Mouse (Mus musculus) embryonic facial prominence, embryonic 15.5 days (tissue): ENCODE data around the gene Mlh3. TPM values are rescaled to one million over a fixed set of nuclear protein-coding genes. Genes with fewer than 3 reads are reported as not detected.
A peak's percentile ranks its signal among the peaks of the same experiment; 100 is the strongest.
"Not testable (repeated sequence)": the region's sequence is repeated elsewhere in the genome, so short reads cannot be mapped to it uniquely, and the experiment has no call there.

Experiments
- ATAC-seq: fragments of 200-750 bp; cut with Nextera tagmentation; 2 replicates; pipeline ENCODE4 v1.8.0; 2017; ENCODE audit warnings: low read depth, moderate TSS enrichment; ENCODE audit not compliant: insufficient number of reproducible peaks, low FRiP score, low TSS enrichment
- H3K27ac ChIP-seq: fragments of 300-500 bp; sonication (generic); replicated peaks from 2 replicates; pipeline ENCODE4 v1.5.1; 2015; ENCODE audit warnings: mild to moderate bottlenecking, inconsistent platforms
- H3K27me3 ChIP-seq: fragments of 300-500 bp; sonication (generic); 2 replicates; pipeline ENCODE4 v1.6.1; 2015; ENCODE audit warnings: inconsistent platforms
- H3K36me3 ChIP-seq: fragments of 300-500 bp; sonication (generic); 2 replicates; pipeline ENCODE4 v1.6.1; 2015; ENCODE audit warnings: mild to moderate bottlenecking, inconsistent platforms
- H3K4me1 ChIP-seq: fragments of 300-500 bp; sonication (generic); 2 replicates; pipeline ENCODE4 v1.6.1; 2015; ENCODE audit warnings: inconsistent platforms
- H3K4me2 ChIP-seq: fragments of 300-500 bp; sonication (generic); replicated peaks from 2 replicates; pipeline ENCODE4 v1.6.1; 2015; ENCODE audit warnings: mild to moderate bottlenecking, inconsistent platforms
- H3K4me3 ChIP-seq: fragments of 300-500 bp; sonication (generic); replicated peaks from 2 replicates; pipeline ENCODE4 v1.5.1; 2015; ENCODE audit warnings: mild to moderate bottlenecking, inconsistent platforms
- H3K9ac ChIP-seq: fragments of 300-500 bp; sonication (generic); 2 replicates; pipeline ENCODE4 v1.6.1; 2015; ENCODE audit warnings: inconsistent platforms
- H3K9me3 ChIP-seq: fragments of 300-500 bp; sonication (generic); replicated peaks from 2 replicates; pipeline ENCODE4 v1.6.1; 2016; ENCODE audit warnings: inconsistent platforms
- WGBS: fragments of 180-500 bp; shearing (Covaris S2); methylation state at CpG from one replicate; pipeline ENCODE4 v1.1.7; 2015; 5-methylcytosine and 5-hydroxymethylcytosine counted together
- polyA plus RNA-seq: library from polyadenylated mRNA; unstranded; fragments of >200 nt; fragmentation: Nextera tagmentation; extraction: Ambion mirVana; gene quantifications from 2 replicates; pipeline ENCODE4 v1.2.1, GENCODE M21; 2015

Gene Mlh3
- polyA plus RNA-seq, 1 experiment from 2014 or later: 8.4 TPM

DNA sequence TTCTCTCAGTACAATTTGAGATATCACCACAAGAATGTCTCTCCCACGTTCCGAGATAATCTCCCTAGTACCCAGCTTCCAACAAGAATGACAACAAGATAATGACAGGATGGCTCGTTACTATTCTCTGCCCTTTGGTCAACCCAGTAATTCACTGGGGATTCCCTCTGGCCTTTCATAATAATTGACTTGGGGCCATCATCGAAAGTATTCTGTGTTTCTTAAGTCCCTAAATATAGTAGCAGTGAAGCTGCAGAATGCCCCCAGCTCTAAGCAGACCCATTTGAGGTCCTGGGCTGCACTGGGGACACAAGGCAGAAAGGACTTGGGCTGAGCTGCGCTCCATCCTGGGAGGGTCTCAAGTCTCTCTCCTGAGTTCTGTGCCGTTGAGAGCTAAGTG, 21.9 kb upstream of the Mlh3 start:
- Histone ChIP-seq H3K36me3 (no peaks in the 10 kb centered on the region), H3K4me2 (no peak overlapping the region), H3K27ac (no peak overlapping the region), H3K4me3 (no peak overlapping the region), H3K9me3 (no peaks in the 10 kb centered on the region), H3K9ac (no peak overlapping the region), H3K4me1 (peaks cover 43% of the 10 kb centered on the region), H3K27me3 (0 out of 2 replicates have a peak, but pooled peaks cover 3% of the 10 kb centered on the region)
- 62% methylated on average over 6 of the region's 6 CpGs for WGBS
- ATAC-seq: no peak

DNA sequence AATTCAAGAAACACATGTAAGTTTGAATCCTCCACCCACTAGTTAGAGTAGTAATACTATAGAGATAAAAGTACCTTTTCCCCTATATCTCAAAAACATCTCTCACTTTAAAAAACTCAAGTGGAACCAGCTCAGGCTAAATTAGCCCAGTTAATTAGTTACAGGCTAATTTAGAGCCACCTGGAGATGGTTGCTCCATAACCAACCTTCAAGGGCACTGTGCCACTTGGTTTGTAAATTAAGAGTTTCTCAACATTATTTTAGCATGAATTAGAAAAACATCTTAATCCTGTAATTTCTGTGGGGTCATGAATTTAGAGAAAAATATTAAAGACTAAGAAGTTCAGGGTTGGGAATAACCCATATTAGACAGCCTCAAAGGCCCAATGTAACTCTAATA, 21.1 kb upstream of the Mlh3 start:
- H3K27ac ChIP-seq: no peak overlapping the region
- H3K4me1 ChIP-seq: peaks cover 36% of the 10 kb centered on the region
- H3K36me3 ChIP-seq: no peaks in the 10 kb centered on the region

DNA sequence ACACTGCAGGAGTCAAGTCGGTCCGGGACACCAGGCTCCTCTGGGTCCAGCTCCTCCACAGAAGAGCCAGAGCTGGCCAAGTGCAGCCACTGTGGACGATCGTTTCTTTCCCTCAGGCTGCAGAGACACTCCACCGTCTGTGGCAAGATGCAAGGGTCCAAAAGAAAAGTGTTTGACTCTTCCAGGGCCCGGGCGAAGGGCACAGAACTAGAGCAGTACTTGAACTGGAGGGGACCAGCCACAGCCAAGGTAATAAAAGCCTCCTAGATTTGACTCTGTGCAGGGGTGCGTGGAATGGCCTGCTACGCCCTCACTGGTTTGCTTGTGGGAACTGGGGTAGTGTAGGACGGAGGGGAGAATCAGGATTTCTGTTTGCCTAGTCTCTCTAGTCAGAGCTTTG, 20.2 kb upstream of the Mlh3 start:
- H3K4me1 ChIP-seq: peaks cover 32% of the 10 kb centered on the region
- H3K36me3 ChIP-seq: no peaks in the 10 kb centered on the region
- H3K9ac ChIP-seq: no peak overlapping the region
- 85% methylated on average over 10 of the region's 10 CpGs for WGBS
- H3K27ac ChIP-seq: no peak overlapping the region
- no peak overlapping the region for H3K4me3 ChIP-seq
- H3K27me3 ChIP-seq: 0 out of 2 replicates have a peak, but pooled peaks cover 3% of the 10 kb centered on the region
- H3K9me3 ChIP-seq: no peaks in the 10 kb centered on the region
- ATAC-seq: no peak
- no peak overlapping the region for H3K4me2 ChIP-seq

More for the DNA sequence above, 21.1 kb upstream of the Mlh3 start:
- no peak overlapping the region for H3K4me3 ChIP-seq
- H3K4me2 ChIP-seq: no peak overlapping the region
- no peak for ATAC-seq
- no peaks in the 10 kb centered on the region for H3K9me3 ChIP-seq
- 0 out of 2 replicates have a peak, but pooled peaks cover 3% of the 10 kb centered on the region for H3K27me3 ChIP-seq
- H3K9ac ChIP-seq: no peak overlapping the region

- H3K9me3 ChIP-seq: no peaks in the 10 kb centered on the region
- peak; percentile 39; the same call in 1 of the 2 replicates for ATAC-seq
- H3K36me3 ChIP-seq: no peaks in the 10 kb centered on the region
- H3K4me1 ChIP-seq: peaks cover 32% of the 10 kb centered on the region
- peak overlapping the region; percentile 51 for H3K4me3 ChIP-seq
- no peak overlapping the region for H3K9ac ChIP-seq
- WGBS: 43% methylated on average over 24 of the region's 24 CpGs
- H3K27ac ChIP-seq: peak overlapping the region; percentile 56
- 0 out of 2 replicates have a peak, but pooled peaks cover 3% of the 10 kb centered on the region for H3K27me3 ChIP-seq
- peak overlapping the region; percentile 78 for H3K4me2 ChIP-seq
Observed at GRCm38 (mm10) chr12:85289157-85290000, 19.0 kb upstream of the Mlh3 start.

DNA sequence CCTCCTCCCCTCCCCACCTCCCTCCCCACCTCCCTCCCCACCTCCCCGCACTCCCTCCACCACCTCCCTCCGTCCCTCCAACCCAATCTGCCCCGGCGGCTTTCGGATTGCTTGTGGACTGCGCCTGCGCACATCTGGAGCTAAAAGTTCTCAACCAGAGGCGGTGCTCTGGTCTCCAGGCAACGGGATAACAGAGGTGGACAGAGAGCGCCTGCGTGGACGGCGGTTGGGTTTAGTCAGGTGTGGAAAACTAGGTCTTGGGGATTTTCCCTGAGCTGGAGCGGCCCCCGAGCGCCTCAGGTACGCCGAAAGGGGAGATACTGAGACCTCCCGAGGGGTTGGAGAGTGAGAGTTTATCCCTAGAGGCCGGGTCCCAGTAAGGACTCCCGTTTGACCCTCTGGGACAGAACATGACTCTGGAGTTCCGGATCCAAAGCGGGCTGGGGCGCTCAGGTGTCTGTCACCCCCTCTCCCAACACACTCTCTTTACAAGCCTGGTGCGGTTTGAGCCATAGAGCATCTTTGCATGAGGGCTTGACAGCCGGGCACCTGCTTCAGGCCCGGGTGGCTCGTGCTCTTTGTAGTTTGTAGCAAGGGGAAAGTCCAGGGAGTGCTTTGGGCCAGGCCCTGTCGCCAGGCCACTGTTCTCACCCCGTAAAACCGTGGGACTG, 18.2 kb upstream of the Mlh3 start, which contains the start of gene Zc2hc1c:
Gene Zc2hc1c (plus strand): TSS at position 106 of the 671 bp plus-strand sequence.
- ATAC-seq: peak; percentile 88
- H3K4me2 ChIP-seq: peak within 1 kb of the TSS; percentile 78
- 0 out of 2 replicates have a peak, but pooled peaks cover 3% of the 10 kb centered on the region for H3K27me3 ChIP-seq
- peak within 1 kb of the TSS; percentile 35; the same call in 1 of the 2 replicates for H3K9ac ChIP-seq
- peaks cover 32% of the 10 kb centered on the region for H3K4me1 ChIP-seq
- H3K4me3 ChIP-seq: peak within 1 kb of the TSS; percentile 51
- peak within 1 kb of the TSS; percentile 65 for H3K27ac ChIP-seq
- H3K36me3 ChIP-seq: no peaks in the 10 kb centered on the region
- H3K9me3 ChIP-seq: no peaks in the 10 kb centered on the region
- 3% methylated on average over 31 of the region's 31 CpGs for WGBS

DNA sequence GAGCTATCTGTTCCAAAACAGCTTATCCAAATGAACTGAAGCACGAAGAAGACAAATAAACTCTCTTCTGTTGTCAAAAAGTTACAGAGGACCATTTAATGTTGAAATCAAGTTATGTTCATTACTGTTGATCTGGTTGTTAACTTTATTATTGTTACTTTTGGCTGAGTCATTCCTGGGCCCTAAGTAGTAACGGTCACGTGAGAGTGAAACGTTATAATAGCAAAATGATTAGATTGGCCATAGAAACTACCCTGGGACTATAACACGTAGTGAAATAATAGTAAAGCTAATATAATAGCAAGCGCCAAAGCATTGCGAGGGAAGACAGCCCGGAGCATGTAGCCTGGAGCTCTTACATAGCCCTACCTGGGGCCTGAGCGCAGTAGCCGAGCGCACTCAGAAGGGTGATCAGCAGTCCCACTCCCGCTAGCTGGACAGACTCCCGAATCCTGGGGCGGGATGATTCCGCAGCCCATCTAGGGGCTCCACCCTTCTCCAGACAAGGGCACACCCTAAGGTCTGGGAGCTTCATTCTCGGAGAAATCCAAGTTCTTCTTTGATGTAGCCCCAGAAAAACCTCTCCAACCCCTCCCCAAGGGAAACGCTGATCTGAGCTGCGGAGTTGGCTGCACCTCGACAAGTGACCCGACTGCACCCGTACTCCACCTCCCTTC, 17.5 kb upstream of the Mlh3 start, which contains the start of gene Acyp1:
Gene Acyp1 (minus strand): TSS at position 630 of the 677 bp plus-strand sequence.
- Histone ChIP-seq H3K27me3 (0 out of 2 replicates have a peak, but pooled peaks cover 3% of the 10 kb centered on the region), H3K4me1 (peaks cover 32% of the 10 kb centered on the region), H3K27ac (peak within 1 kb of the TSS; percentile 65), H3K4me2 (peak within 1 kb of the TSS; percentile 78), H3K4me3 (peak within 1 kb of the TSS; percentile 51), H3K9ac (peak within 1 kb of the TSS; percentile 35; the same call in 1 of the 2 replicates), H3K9me3 (no peaks in the 10 kb centered on the region), H3K36me3 (no peaks in the 10 kb centered on the region)
- 7% methylated on average over 21 of the region's 21 CpGs for WGBS
- ATAC-seq: peak; percentile 61

DNA sequence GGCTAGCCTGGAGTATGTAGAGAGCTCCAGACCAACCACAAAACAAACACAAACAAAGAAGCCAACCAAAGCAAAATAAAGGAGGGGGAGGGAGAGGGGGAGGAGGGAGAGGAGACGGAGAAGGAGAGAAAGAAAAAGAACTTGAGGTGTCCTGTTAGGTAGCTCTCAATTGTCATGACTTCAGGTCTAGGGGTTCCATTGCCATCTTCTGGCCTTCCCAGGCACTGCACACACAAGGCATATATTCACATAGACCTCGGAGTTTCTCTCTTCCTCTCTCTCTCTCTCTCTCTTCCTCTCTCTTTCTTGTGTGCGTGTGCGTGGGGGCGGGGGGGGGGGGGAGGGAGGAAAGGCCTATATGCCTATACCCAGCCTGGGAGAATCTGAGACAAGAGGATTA, 16.5 kb upstream of the Mlh3 start:
- 0 out of 2 replicates have a peak, but pooled peaks cover 3% of the 10 kb centered on the region for H3K27me3 ChIP-seq
- ATAC-seq: no peak
- H3K27ac ChIP-seq: no peak overlapping the region
- 28% methylated on average over 2 of the region's 5 CpGs for WGBS
- no peaks in the 10 kb centered on the region for H3K9me3 ChIP-seq
- no peak overlapping the region for H3K4me3 ChIP-seq
- H3K4me2 ChIP-seq: no peak overlapping the region
- H3K36me3 ChIP-seq: no peaks in the 10 kb centered on the region
- no peak overlapping the region for H3K9ac ChIP-seq
- H3K4me1 ChIP-seq: peaks cover 32% of the 10 kb centered on the region

DNA sequence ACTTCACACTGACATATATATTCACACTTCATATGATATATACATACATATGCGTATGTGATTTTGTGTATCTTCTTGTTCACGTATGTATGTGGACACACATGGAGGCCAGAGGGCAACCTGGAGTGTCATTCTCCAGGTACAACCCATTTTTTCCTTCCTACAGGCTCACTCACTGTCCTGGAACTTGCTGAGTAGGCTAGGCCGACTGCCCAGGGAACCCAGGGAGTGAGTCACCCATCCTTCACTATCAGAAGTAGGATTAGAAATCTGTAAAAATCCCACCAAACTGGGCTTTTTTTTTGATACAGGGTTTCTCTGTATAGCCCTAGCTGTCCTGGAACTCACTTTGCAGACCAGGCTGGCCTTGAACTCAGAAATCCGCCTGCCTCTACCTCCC, 14.6 kb upstream of the Mlh3 start:
- no peak for ATAC-seq
- peaks cover 24% of the 10 kb centered on the region for H3K4me1 ChIP-seq
- no peak overlapping the region for H3K4me3 ChIP-seq
- no peak overlapping the region for H3K4me2 ChIP-seq
- no peaks in the 10 kb centered on the region for H3K9me3 ChIP-seq
- WGBS: 87% methylated on average over 4 of the region's 4 CpGs
- no peaks in the 10 kb centered on the region for H3K36me3 ChIP-seq
- H3K27me3 ChIP-seq: 0 out of 2 replicates have a peak, but pooled peaks cover 3% of the 10 kb centered on the region
- H3K27ac ChIP-seq: no peak overlapping the region
- H3K9ac ChIP-seq: no peak overlapping the region

DNA sequence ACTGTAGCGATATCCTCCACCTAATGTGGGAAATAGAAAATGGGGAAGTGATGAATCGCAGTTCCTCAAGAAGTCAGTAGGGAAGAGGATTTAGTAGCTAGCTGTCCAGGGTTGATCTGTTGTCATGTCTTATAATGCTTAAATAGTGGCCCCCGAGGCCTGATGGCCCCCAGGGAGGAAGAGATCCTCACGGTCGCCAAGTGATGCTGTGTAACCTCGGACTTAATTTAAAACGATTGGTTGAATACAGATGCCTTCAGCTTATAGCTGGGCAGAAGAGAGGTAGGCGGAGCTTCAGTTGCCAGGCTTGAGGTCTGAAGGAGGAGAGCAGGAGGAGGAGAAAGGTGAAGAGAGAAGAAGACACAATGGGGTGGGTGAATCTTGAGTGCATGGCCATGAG, 13.9 kb upstream of the Mlh3 start:
- Histone ChIP-seq H3K4me2 (no peak overlapping the region), H3K4me1 (peaks cover 23% of the 10 kb centered on the region), H3K27me3 (no peaks in the 10 kb centered on the region), H3K27ac (no peak overlapping the region), H3K36me3 (no peaks in the 10 kb centered on the region), H3K9ac (no peak overlapping the region), H3K9me3 (no peaks in the 10 kb centered on the region), H3K4me3 (no peak overlapping the region)
- 64% methylated on average over 8 of the region's 8 CpGs for WGBS
- no peak for ATAC-seq

DNA sequence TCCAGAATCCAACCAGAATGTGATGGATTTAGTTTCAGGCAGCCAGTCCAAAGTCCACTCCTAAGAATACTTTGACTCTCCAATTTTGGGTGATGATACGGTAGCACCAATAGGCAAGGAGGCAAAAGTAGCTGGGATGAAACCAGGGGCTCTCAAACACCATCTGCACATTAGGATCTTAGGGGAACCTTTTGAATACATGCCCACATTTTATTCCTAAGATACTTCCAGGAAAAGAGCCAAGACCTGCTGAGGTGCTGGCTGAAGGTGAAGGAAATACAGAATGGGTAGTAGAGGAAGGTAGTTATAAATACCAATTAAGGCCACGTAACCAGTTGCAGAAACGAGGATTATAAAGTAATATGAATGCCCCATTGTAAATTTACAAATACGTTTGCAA, 11.4 kb upstream of the Mlh3 start:
- not testable (repeated sequence) for H3K9ac ChIP-seq, H3K9me3 ChIP-seq, H3K4me1 ChIP-seq, H3K27me3 ChIP-seq, H3K4me2 ChIP-seq, H3K27ac ChIP-seq, ATAC-seq, H3K36me3 ChIP-seq, H3K4me3 ChIP-seq
- WGBS: 88% methylated on average over 2 of the region's 4 CpGs
